Mouse (Mus musculus) heart, embryonic 13.5 days (tissue): Measurements from ENCODE around the gene Cacna2d1. TPM values are rescaled to one million over a fixed set of nuclear protein-coding genes. Genes with fewer than 3 reads are reported as not detected.

Source experiments
- ATAC-seq: fragments of 200-750 bp; cut with Nextera tagmentation; 2 replicates; pipeline ENCODE4 v1.8.0; 2017; ENCODE audit warnings: moderate TSS enrichment; ENCODE audit not compliant: insufficient number of reproducible peaks, low FRiP score, low TSS enrichment; ENCODE audit errors: extremely low read depth
- H3K27ac ChIP-seq: fragments of 300-500 bp; sonication (generic); replicated peaks from 2 replicates; pipeline ENCODE4 v1.5.1; 2015; ENCODE audit warnings: moderate library complexity, mild to moderate bottlenecking, inconsistent platforms
- H3K27me3 ChIP-seq: fragments of 300-500 bp; sonication (generic); replicated peaks from 2 replicates; pipeline ENCODE4 v1.6.1; 2015; ENCODE audit warnings: mild to moderate bottlenecking, inconsistent platforms
- H3K36me3 ChIP-seq: fragments of 300-500 bp; sonication (generic); 2 replicates; pipeline ENCODE4 v1.6.1; 2015; ENCODE audit warnings: mild to moderate bottlenecking, inconsistent platforms
- H3K4me1 ChIP-seq: fragments of 300-500 bp; sonication (generic); 2 replicates; pipeline ENCODE4 v1.6.1; 2015; ENCODE audit warnings: inconsistent platforms
- H3K4me2 ChIP-seq: fragments of 300-500 bp; sonication (generic); 2 replicates; pipeline ENCODE4 v1.6.1; 2015; ENCODE audit warnings: inconsistent platforms, mild to moderate bottlenecking, moderate library complexity
- H3K4me3 ChIP-seq: fragments of 300-500 bp; sonication (generic); 2 replicates; pipeline ENCODE4 v1.5.1; 2015; ENCODE audit warnings: moderate library complexity, mild to moderate bottlenecking, inconsistent platforms
- H3K9ac ChIP-seq: fragments of 300-500 bp; sonication (generic); 2 replicates; pipeline ENCODE4 v1.6.1; 2015; ENCODE audit warnings: inconsistent platforms, mild to moderate bottlenecking, moderate library complexity
- H3K9me3 ChIP-seq: fragments of 300-500 bp; sonication (generic); 2 replicates; pipeline ENCODE4 v1.6.1; 2016; ENCODE audit warnings: inconsistent platforms
- WGBS: fragments of 180-500 bp; shearing (Covaris S2); methylation state at CpG from one replicate; pipeline ENCODE4 v1.1.7; 2015; ENCODE audit warnings: mixed read lengths; 5-methylcytosine and 5-hydroxymethylcytosine counted together
- polyA plus RNA-seq: library from polyadenylated mRNA; unstranded; fragments of >200 nt; fragmentation: Nextera tagmentation; extraction: Ambion mirVana; gene quantifications from 2 replicates; pipeline ENCODE4 v1.2.1, GENCODE M21; 2015

Gene Cacna2d1
- polyA plus RNA-seq, 1 experiment from 2014 or later, result 17.7 TPM

- WGBS, result 77% methylated on average over 1 of the region's 1 CpGs
- Histone ChIP-seq H3K4me3 (no peak overlapping the region), H3K36me3 (no peaks in the 10 kb centered on the region), H3K4me2 (no peak overlapping the region), H3K9me3 (no peaks in the 10 kb centered on the region), H3K9ac (no peak overlapping the region), H3K27me3 (no peaks in the 10 kb centered on the region), H3K27ac (no peak overlapping the region), H3K4me1 (no peaks in the 10 kb centered on the region)
- no peak for ATAC-seq
Observed at GRCm38 (mm10) chr5:16166868-16167267, 232.4 kb downstream of the Cacna2d1 start.

DNA sequence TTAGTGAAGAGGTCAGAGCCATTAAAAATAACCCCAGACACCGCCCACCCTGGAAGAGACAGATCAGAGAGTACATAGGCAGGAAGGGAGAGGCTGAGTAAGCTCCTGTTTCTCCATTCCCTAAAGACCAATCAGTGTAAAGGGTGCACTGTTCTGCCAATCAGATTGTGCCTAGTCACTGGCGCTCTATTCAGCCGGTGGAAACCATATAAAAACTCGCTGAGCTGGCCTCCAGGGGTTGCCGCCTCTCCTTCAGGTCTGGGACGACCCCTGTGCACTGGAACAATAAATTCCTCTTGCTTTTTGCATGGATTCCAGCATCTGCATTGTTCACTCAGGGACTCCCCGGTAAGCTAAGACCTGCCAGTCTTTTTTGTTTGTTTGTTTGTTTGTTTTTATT, 246.6 kb downstream of the Cacna2d1 start:
- Histone ChIP-seq H3K4me2 (no peak overlapping the region), H3K9me3 (no peaks in the 10 kb centered on the region), H3K9ac (no peak overlapping the region), H3K36me3 (no peaks in the 10 kb centered on the region), H3K4me3 (no peak overlapping the region), H3K4me1 (peaks cover 16% of the 10 kb centered on the region), H3K27ac (no peak overlapping the region), H3K27me3 (no peaks in the 10 kb centered on the region)
- 85% methylated on average over 7 of the region's 7 CpGs for WGBS
- no peak for ATAC-seq

- Histone ChIP-seq H3K9ac (no peak overlapping the region), H3K27me3 (no peaks in the 10 kb centered on the region), H3K9me3 (no peaks in the 10 kb centered on the region), H3K4me3 (no peak overlapping the region), H3K27ac (no peak overlapping the region), H3K4me1 (peaks cover 19% of the 10 kb centered on the region), H3K36me3 (no peaks in the 10 kb centered on the region), H3K4me2 (no peak overlapping the region)
- WGBS, result 77% methylated on average over 1 of the region's 1 CpGs
- ATAC-seq, result no peak
Observed at GRCm38 (mm10) chr5:16184064-16184463, 249.6 kb downstream of the Cacna2d1 start.

- Histone ChIP-seq H3K4me3 (no peak overlapping the region), H3K27me3 (no peaks in the 10 kb centered on the region), H3K9me3 (no peaks in the 10 kb centered on the region), H3K4me1 (peaks cover 13% of the 10 kb centered on the region), H3K27ac (no peak overlapping the region), H3K4me2 (no peak overlapping the region), H3K36me3 (no peaks in the 10 kb centered on the region), H3K9ac (no peak overlapping the region)
- WGBS, result 16% methylated on average over 3 of the region's 3 CpGs
- no peak for ATAC-seq
Observed at GRCm38 (mm10) chr5:16187931-16188330, 253.4 kb downstream of the Cacna2d1 start.

DNA sequence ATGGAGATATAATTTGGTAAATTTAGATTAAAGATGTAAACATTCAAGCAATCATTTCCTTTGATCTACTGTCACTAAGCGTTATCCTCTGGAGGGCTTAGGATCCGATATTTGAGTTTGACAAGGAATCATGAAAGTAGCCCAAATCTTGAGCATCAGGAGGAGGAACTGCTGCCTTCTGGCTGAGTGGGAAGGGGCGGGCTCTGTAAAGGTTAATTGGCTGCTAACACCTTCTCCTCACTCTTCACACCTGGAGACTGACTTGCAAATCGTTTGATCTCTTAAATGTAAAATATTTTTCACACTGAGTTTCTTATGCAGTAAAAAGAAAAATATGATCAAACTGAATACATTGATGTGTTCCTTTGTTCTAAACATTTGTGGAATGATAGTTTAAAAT, 255.4 kb downstream of the Cacna2d1 start:
- Histone ChIP-seq H3K9ac (no peak overlapping the region), H3K27ac (no peak overlapping the region), H3K27me3 (no peaks in the 10 kb centered on the region), H3K4me2 (no peak overlapping the region), H3K9me3 (no peaks in the 10 kb centered on the region), H3K36me3 (no peaks in the 10 kb centered on the region), H3K4me3 (no peak overlapping the region), H3K4me1 (peaks cover 3% of the 10 kb centered on the region; the same call in 1 of the 2 replicates)
- no peak for ATAC-seq
- 53% methylated on average over 4 of the region's 4 CpGs for WGBS

DNA sequence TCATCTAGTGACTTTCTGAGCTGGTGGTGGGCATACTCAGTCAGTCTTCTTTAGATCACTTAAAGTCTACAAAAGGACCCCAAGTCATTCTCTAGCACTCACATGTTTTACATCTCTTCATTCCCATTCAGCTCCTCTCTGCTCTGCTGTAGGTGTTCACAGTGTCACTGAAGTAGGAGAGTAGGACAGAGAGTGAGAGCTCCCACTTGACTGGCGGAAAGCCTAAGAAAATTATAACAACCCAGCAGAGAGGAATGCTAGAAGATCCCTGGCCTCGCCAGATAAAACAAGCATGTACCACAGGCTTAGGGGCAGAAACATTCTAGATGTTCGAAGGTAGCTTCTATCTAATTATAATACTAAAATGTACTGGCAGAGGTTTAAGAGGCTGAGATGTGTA, 256.7 kb downstream of the Cacna2d1 start:
- no peak overlapping the region for H3K27ac ChIP-seq
- WGBS, result 69% methylated on average over 3 of the region's 3 CpGs
- peaks cover 3% of the 10 kb centered on the region; the same call in 1 of the 2 replicates for H3K4me1 ChIP-seq
- H3K9ac ChIP-seq, result no peak overlapping the region
- ATAC-seq, result no peak
- no peak overlapping the region for H3K4me3 ChIP-seq
- peaks cover under 1% of the 10 kb centered on the region; the same call in 1 of the 2 replicates for H3K36me3 ChIP-seq
- H3K4me2 ChIP-seq, result no peak overlapping the region
- no peaks in the 10 kb centered on the region for H3K27me3 ChIP-seq
- no peaks in the 10 kb centered on the region for H3K9me3 ChIP-seq

DNA sequence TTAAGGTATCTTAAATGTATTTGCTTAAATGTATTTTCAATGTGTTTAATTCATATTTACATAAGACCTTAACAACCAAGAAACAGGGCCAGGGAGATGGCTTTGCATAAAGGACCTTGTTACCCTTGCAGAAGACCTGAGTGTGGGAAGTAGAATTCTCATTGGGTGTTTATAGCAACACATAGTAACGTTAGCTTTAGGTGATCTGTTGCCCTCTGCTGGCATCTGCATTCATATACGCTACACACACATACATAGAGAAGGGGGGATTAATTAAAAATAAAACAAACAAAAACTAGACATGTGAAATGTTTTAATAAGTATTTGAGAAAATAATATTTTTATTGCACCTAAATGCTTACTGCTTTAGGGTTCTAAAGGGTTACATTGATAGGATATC, 265.3 kb downstream of the Cacna2d1 start:
- Histone ChIP-seq H3K36me3 (peaks cover 4% of the 10 kb centered on the region; the same call in 1 of the 2 replicates), H3K4me2 (no peak overlapping the region), H3K27me3 (no peaks in the 10 kb centered on the region), H3K4me1 (no peaks in the 10 kb centered on the region), H3K27ac (no peak overlapping the region), H3K4me3 (no peak overlapping the region), H3K9ac (no peak overlapping the region), H3K9me3 (no peaks in the 10 kb centered on the region)
- 36% methylated on average over 2 of the region's 2 CpGs for WGBS
- no peak for ATAC-seq

DNA sequence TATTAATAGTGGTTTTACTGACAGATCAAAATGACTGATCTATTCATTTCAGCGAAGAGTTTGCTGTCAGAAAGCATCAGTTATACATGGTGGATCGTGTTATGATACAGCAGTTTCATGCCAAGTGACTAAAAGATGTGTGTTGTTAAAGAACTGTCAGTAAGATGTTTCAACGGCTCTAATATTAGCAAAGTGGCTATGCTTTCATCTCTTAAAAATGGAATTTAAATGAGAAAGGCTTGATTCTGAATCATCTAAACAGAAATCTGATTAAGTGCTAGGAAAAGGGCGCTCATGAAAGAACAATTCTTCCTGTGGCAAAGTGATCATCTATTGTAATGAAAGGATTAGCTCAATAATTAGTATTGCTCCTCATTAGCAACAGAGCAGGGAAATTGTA, 287.5 kb downstream of the Cacna2d1 start:
- peaks cover 5% of the 10 kb centered on the region for H3K4me1 ChIP-seq
- H3K9ac ChIP-seq, result no peak overlapping the region
- H3K27me3 ChIP-seq, result no peaks in the 10 kb centered on the region
- H3K9me3 ChIP-seq, result no peaks in the 10 kb centered on the region
- H3K4me3 ChIP-seq, result no peak overlapping the region
- 77% methylated on average over 4 of the region's 4 CpGs for WGBS
- no peaks in the 10 kb centered on the region for H3K36me3 ChIP-seq
- no peak overlapping the region for H3K4me2 ChIP-seq
- H3K27ac ChIP-seq, result no peak overlapping the region
- ATAC-seq, result no peak

- Histone ChIP-seq H3K9ac (no peak overlapping the region), H3K4me3 (no peak overlapping the region), H3K36me3 (no peaks in the 10 kb centered on the region), H3K27me3 (no peaks in the 10 kb centered on the region), H3K4me1 (peaks cover 5% of the 10 kb centered on the region), H3K27ac (no peak overlapping the region), H3K9me3 (no peaks in the 10 kb centered on the region), H3K4me2 (no peak overlapping the region)
- ATAC-seq, result no peak
- WGBS, result 74% methylated on average over 2 of the region's 2 CpGs
Observed at GRCm38 (mm10) chr5:16225359-16225758, 290.9 kb downstream of the Cacna2d1 start.

- Histone ChIP-seq H3K4me3 (no peak overlapping the region), H3K4me2 (no peak overlapping the region), H3K27ac (no peak overlapping the region), H3K27me3 (no peaks in the 10 kb centered on the region), H3K36me3 (no peaks in the 10 kb centered on the region), H3K4me1 (no peaks in the 10 kb centered on the region), H3K9me3 (no peaks in the 10 kb centered on the region), H3K9ac (no peak overlapping the region)
- ATAC-seq, result no peak
- 72% methylated on average over 3 of the region's 3 CpGs for WGBS
Observed at GRCm38 (mm10) chr5:16229384-16229783, 294.9 kb downstream of the Cacna2d1 start.

GRCm38 (mm10) chr5:16231477-16231876, 297.0 kb downstream of the Cacna2d1 start:
- H3K27me3 ChIP-seq, result no peaks in the 10 kb centered on the region
- H3K9me3 ChIP-seq, result no peaks in the 10 kb centered on the region
- H3K4me1 ChIP-seq, result no peaks in the 10 kb centered on the region
- WGBS, result 82% methylated on average over 9 of the region's 9 CpGs
- H3K9ac ChIP-seq, result no peak overlapping the region
- no peak overlapping the region for H3K27ac ChIP-seq
- no peaks in the 10 kb centered on the region for H3K36me3 ChIP-seq
- H3K4me3 ChIP-seq, result no peak overlapping the region
- H3K4me2 ChIP-seq, result no peak overlapping the region
- no peak for ATAC-seq

DNA sequence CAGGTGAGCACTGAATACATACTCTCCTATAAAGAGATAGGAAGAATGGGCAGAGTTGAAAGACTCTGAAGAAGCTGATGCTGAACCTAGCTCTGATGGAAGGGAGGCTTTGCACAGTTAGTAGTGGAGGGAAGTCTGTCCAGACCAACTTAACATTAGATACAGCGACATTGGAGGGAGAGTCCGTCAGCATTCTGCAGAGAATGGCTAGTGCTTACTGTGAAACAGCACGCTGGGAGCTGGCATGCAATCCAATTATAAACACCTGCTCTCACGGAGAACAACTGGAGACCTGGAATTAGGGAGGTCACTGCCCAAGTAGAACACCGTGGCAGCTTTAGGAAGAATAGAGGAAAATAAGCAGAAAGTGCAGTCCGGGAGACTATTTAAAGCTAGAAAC, 300.4 kb downstream of the Cacna2d1 start:
- H3K27ac ChIP-seq, result no peak overlapping the region
- H3K4me3 ChIP-seq, result no peak overlapping the region
- no peak overlapping the region for H3K4me2 ChIP-seq
- WGBS, result 69% methylated on average over 6 of the region's 6 CpGs
- H3K9me3 ChIP-seq, result no peaks in the 10 kb centered on the region
- H3K36me3 ChIP-seq, result no peaks in the 10 kb centered on the region
- peaks cover 12% of the 10 kb centered on the region for H3K4me1 ChIP-seq
- ATAC-seq, result no peak
- H3K27me3 ChIP-seq, result no peaks in the 10 kb centered on the region
- no peak overlapping the region for H3K9ac ChIP-seq
